Mouse (Mus musculus) heart, adult 18-20 months (tissue): Measurements from ENCODE around the gene Lcmt2. TPM values are rescaled to one million over a fixed set of nuclear protein-coding genes. Genes with fewer than 3 reads are reported as not detected.

ENCODE experiments used
- DNase-seq, 2 experiments: peaks; one replicate each; pipeline ENCODE4 v3.0.0; 2021 to 2022; ENCODE audit warnings: mixed read lengths in 1 of 2
- total RNA-seq, 2 experiments: library from RNA; stranded (reverse); gene quantifications; 2 replicates each; pipeline ENCODE4 v1.2.3; 2021

Lcmt2 gene
- total RNA-seq, 2 experiments from 2014 or later = 8.8 to 9.4 TPM

DNA sequence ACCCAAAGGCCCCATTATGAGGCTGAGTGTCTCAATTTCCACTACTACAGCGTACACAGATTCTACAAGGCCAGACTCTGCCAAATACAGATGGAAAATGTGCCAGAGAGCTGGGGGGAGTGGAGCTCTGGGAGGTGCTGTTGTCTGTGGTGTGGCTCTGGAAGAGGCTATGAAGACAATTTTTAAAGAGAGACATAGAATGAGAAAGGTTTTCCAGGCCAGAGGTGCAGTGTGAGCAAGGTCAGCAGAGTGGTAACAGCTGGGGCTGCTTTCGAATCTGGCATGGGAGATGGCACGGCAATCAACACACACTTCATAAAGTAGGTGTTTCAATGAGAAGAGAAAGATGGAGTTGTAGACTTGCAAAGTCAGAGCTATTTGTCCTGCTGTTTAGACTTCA, 21.2 kb downstream of the Lcmt2 start:
- no peak for DNase-seq

DNA sequence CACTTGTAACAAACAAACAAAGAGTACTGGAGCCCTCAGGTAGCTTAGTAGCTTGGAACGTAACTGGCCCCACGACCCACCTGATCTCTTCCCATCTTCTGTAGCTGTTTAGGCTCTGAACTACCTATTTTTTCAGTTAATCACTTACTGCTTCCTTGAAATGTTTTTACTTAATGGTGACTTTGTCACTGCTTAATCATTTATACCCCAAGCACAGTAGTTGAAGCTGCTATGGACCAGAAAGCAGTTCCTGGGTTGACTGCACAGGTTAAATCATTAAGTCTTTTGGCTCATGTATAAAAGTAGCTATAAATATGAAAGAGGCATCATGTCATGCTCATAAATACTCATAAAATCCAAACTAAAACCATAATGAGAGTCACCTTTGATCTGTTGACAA, 25.0 kb downstream of the Lcmt2 start:
- DNase-seq = no peak

DNA sequence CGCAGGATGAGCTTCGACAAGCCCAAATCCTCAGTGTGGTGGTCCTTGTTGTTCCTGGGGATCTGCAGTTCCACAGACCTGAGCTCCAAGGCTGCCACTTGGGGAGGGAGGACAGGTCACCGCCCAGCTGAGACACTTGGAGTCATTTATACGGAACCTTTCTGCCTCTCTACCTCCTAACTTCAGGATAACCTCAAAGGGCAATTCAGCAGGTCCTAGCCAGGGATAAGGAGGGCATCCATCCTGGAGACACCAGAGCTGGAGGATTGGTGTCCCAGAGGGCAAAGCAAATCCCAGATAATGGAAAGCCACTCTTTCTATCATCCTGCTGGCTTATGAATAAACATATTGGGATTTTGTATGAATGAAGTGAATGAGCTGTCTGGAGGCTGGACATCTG, 30.8 kb downstream of the Lcmt2 start, which contains the start of gene Tgm7:
Gene Tgm7 (minus strand): TSS at position 101 of the 400 bp plus-strand sequence.
- no peak for DNase-seq

DNA sequence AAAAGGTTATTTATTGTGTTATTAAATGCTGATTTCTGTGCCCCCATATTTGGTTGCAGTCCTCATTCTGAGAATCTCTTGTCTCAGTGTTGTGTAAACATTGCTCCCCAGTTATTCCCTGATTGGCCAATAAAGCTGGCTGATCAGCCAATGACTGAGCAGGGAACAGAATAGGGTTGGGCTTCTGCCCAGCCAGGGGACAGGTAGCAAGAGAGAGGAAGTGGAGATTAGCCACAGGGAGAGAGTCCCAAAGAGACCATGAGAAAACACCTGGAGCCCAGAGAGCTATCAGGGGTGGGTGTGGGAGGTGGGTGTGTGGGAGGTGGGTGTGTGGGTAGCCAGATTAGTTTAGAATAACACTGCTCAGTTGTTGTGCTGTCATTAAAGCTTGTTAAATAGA, 34.5 kb downstream of the Lcmt2 start:
- DNase-seq = no peak

DNA sequence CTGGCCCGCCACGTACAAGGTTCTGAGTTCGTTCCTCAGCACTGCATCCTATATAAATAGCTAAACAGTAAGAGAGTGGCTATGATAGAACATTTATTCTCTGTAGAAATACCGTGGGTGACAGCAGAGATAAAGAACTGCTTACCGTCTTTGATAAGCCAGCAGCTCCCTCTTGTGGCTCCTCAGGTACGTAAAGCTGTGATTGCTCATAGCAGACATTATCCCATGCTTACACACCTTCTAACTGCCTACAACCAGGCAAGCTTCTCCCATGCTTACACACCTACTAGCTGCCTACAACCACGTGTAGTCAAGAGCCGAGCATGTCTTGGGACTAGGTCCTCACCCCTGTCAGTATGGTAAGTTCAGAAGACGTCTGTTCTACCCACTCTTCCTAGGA, 38.4 kb downstream of the Lcmt2 start:
- DNase-seq = peak; percentile 37 to 72

DNA sequence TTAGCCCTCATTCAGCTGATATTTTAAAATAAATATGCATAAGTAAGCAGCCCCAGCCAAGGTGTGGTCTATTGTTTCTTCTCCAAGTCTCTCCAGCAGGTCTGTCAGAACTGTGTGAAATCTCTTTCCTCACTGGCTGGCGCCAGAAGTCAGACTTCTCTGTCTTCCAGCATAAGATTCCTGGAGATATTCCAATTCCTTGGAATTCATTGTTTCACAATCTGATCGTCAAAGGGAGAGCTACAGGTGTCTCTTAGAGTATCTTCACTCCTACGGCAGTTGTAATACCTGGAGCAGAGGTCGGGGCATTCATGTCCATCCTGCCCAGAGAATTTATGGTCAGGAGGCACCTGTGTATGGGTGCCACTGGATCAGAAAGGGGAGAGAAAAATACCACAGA, 50.7 kb downstream of the Lcmt2 start:
- no peak for DNase-seq

DNA sequence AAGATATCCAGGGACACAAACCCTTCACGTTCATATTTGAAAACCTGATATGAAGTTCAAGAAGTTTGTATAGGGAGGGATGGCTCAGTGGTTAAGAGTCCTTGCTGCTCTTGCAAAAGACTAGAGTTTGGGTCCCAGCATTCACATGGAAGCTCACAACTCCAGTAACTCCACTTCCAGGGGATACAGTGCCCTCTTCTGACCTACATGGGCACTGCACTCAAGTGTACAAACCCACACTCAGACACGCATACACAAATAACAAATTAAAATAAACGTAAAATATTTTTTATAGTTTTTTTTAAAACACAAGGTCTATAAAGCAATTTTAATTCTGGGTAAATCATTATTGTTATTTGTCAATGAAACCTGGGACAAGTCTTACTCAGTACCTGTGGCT, 51.9 kb downstream of the Lcmt2 start:
- no peak for DNase-seq

DNA sequence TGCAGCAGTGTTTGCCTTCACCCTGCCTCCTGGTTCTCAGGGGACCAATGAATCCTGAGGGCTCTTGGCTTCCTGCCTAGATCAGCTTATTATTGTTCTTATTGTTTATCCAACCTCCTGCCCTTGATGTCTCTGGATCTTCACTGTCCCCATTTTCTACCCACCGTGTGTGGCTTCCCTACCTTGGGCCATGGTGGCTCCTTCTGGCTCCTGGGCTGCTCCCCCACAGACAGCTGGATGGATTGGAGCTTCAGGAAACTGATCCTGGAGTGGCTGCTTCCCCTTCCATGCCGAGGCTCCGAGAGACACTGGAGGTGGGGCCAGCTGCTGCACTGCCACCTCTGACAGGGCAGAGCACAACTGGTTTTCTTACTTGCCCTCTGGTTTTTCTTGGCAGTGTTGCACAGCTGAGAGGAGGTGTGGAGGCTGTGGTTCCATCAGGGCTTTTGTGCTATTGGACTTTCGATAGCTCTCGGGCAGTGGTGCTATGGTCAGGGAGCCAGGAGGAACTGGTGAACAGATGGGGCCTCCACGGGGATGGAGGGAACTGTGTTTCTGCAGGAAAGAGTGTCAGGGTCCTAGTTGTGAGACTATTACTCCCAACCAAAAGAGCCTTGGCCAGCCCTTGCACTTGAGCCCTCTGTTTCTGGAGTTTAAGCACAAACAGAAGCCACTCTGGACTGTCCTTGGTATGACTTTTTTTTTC, 54.8 kb downstream of the Lcmt2 start, which contains the start of gene Tgm5:
Gene Tgm5 (minus strand): TSS at position 362 of the 706 bp plus-strand sequence.
- DNase-seq = no peak

DNA sequence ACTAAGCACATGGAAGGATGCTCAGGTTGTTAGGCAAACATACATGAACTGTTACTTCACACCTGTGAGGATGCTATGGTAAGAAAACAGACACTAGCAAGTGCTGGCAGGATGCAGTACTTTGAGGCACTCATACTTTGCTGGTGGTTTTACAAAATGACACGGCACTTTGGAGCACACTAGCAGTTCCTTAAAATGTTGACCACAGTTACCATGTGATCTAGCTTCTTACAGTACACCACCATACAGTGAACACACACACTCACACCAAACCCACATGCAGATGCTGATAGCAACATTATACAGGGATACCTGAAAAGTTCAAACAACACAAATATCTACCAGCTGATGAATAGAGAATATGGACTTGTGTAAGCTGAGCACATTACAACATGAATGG, 57.8 kb downstream of the Lcmt2 start:
- DNase-seq = no peak

Other genes starting within 250 kb of the Lcmt2 start
- 10 to 100 TPM; 18.9 to 21.4 TPM for gene Ubr1, start 169.9 kb downstream of the Lcmt2 start, total RNA-seq
- 1 to 10 TPM; 3.3 to 3.5 TPM for gene Tmem62, start 163.6 kb downstream of the Lcmt2 start, total RNA-seq
- gene Ccndbp1, start 132.2 kb downstream of the Lcmt2 start, total RNA-seq = 10 to 100 TPM; 32.5 to 35.2 TPM
- gene Epb42, start 103.6 kb downstream of the Lcmt2 start, total RNA-seq = under 1 TPM in 1 of 2 experiments, not detected in 1; 0.44 TPM
- not detected for gene Tgm5, start 54.8 kb downstream of the Lcmt2 start, total RNA-seq
- gene Tgm7, start 30.9 kb downstream of the Lcmt2 start, total RNA-seq = not detected
- 10 to 100 TPM; 10.3 to 11.2 TPM for gene Adal, start 225 bp downstream of the Lcmt2 start, total RNA-seq
- gene Tubgcp4, start 30.0 kb upstream of the Lcmt2 start, total RNA-seq = 10 to 100 TPM; 16.4 to 21.3 TPM
- 1 to 10 TPM; 5.8 to 6.8 TPM for gene Zscan29, start 30.5 kb upstream of the Lcmt2 start, total RNA-seq
- 10 to 100 TPM; 28.1 to 28.4 TPM for gene Trp53bp1, start 130.8 kb upstream of the Lcmt2 start, total RNA-seq
- gene Map1a, start 148.9 kb upstream of the Lcmt2 start, total RNA-seq = 1 to 10 TPM; 3.5 to 3.8 TPM
- gene Ppip5k1, start 214.7 kb upstream of the Lcmt2 start, total RNA-seq = 10 to 100 TPM; 87.5 to 93.6 TPM
- 1 to 10 TPM; 1.2 to 2.7 TPM for gene Ckmt1, start 217.1 kb upstream of the Lcmt2 start, total RNA-seq
- not detected for gene Strc, start 246.5 kb upstream of the Lcmt2 start, total RNA-seq